Mouse (Mus musculus) MEL (cell line): ENCODE results near the gene Wscd1. TPM values are rescaled to one million over a fixed set of nuclear protein-coding genes. Genes with fewer than 3 reads are reported as not detected.

ENCODE experiments used
- DNase-seq: peaks from one replicate; pipeline ENCODE4 v3.0.0; 2011; ENCODE audit warnings: low read depth, low spot score
- H3K27ac ChIP-seq: 2 replicates; pipeline ENCODE4 v1.5.1; 2012; ENCODE audit warnings: low read depth, mild to moderate bottlenecking, control low read depth, low read length, moderate library complexity; ENCODE audit not compliant: control insufficient read depth
- H3K27me3 ChIP-seq, 2 experiments: fragments of 150-350 bp in 1 of 2; sonication (generic) in 1 of 2; 2 replicates each; pipeline ENCODE4 v1.6.1; 2012; ENCODE audit warnings: low read length in 2 of 2, mild to moderate bottlenecking in 2 of 2, improper control_type of control experiment in 1 of 2, moderate library complexity in 1 of 2; ENCODE audit not compliant: insufficient read depth in 2 of 2, control insufficient read depth in 1 of 2
- H3K36me3 ChIP-seq, 2 experiments: 2 replicates each; pipeline ENCODE4 v1.6.1; 2012 to 2014; ENCODE audit warnings: low read length in 2 of 2, improper control_type of control experiment in 1 of 2, inconsistent platforms in 1 of 2, mild to moderate bottlenecking in 1 of 2; ENCODE audit not compliant: insufficient read depth in 2 of 2, control insufficient read depth in 1 of 2
- H3K4me1 ChIP-seq, 2 experiments: fragments of 150-350 bp in 1 of 2; sonication (generic) in 1 of 2; 2 replicates each; pipeline ENCODE4 v1.6.1; 2012; ENCODE audit warnings: low read length in 2 of 2, improper control_type of control experiment in 1 of 2, mild to moderate bottlenecking in 1 of 2; ENCODE audit not compliant: insufficient read depth in 2 of 2, control insufficient read depth in 1 of 2
- H3K4me3 ChIP-seq, 2 experiments: fragments of 150-350 bp in 1 of 2; sonication (generic) in 1 of 2; 2 replicates each; pipeline ENCODE4 v1.5.1; 2012; ENCODE audit warnings: low read depth in 2 of 2, low read length in 2 of 2, mild to moderate bottlenecking in 2 of 2, moderate library complexity in 2 of 2, control low read depth in 1 of 2, improper control_type of control experiment in 1 of 2; ENCODE audit not compliant: control insufficient read depth in 1 of 2, insufficient read depth in 1 of 2
- H3K79me2 ChIP-seq: 2 replicates; pipeline ENCODE4 v1.6.1; 2012; ENCODE audit warnings: mild to moderate bottlenecking, low read length, moderate library complexity; ENCODE audit not compliant: control insufficient read depth, poor library complexity, insufficient read depth
- H3K9ac ChIP-seq: 2 replicates; pipeline ENCODE4 v1.6.1; 2012; ENCODE audit warnings: low read depth, mild to moderate bottlenecking, control low read depth, low read length, moderate library complexity; ENCODE audit not compliant: control insufficient read depth, poor library complexity, severe bottlenecking
- H3K9me3 ChIP-seq: fragments of 150-350 bp; sonication (generic); replicated peaks from 2 replicates; pipeline ENCODE4 v1.6.1; 2012; ENCODE audit warnings: mild to moderate bottlenecking, low read length, improper control_type of control experiment, moderate library complexity; ENCODE audit not compliant: insufficient read depth
- BHLHE40 ChIP-seq: IDR thresholded peaks from 2 replicates; pipeline ENCODE4 v1.6.1; 2012; ENCODE audit warnings: low read depth, mild to moderate bottlenecking, inconsistent platforms, low read length, improper control_type of control experiment, borderline replicate concordance
- CHD1 ChIP-seq: IDR thresholded peaks from 2 replicates; pipeline ENCODE4 v1.6.1; 2012; ENCODE audit warnings: low read depth, mild to moderate bottlenecking, inconsistent platforms, low read length, improper control_type of control experiment
- CTCF ChIP-seq, 3 experiments: IDR thresholded peaks in 2 of 3; conservative IDR thresholded peaks in 1 of 3; 2 replicates each; pipeline ENCODE4 v1.5.1; 2011 to 2012; ENCODE audit warnings: low read length in 3 of 3, low read depth in 2 of 3, mild to moderate bottlenecking in 2 of 3, improper control_type of control experiment in 1 of 3, inconsistent platforms in 1 of 3, mixed read lengths in 1 of 3, moderate library complexity in 1 of 3; ENCODE audit not compliant: control insufficient read depth in 1 of 3, insufficient read depth in 1 of 3, poor library complexity in 1 of 3, severe bottlenecking in 1 of 3
- E2F4 ChIP-seq: IDR thresholded peaks from 2 replicates; pipeline ENCODE4 v1.6.1; 2011; ENCODE audit warnings: low read depth, low read length, improper control_type of control experiment, borderline replicate concordance
- ELF1 ChIP-seq: IDR thresholded peaks from 2 replicates; pipeline ENCODE4 v1.6.1; 2014; ENCODE audit warnings: low read depth, mild to moderate bottlenecking, inconsistent platforms, low read length, improper control_type of control experiment, moderate library complexity
- GATA1 ChIP-seq: IDR thresholded peaks from 2 replicates; pipeline ENCODE4 v1.6.1; 2011; ENCODE audit warnings: low read depth, low read length, improper control_type of control experiment
- HCFC1 ChIP-seq: IDR thresholded peaks from 2 replicates; pipeline ENCODE4 v1.6.1; 2012; ENCODE audit warnings: low read depth, mild to moderate bottlenecking, inconsistent platforms, low read length, improper control_type of control experiment, moderate library complexity
- JUND ChIP-seq: IDR thresholded peaks from 2 replicates; pipeline ENCODE4 v1.6.1; 2011; ENCODE audit warnings: low read depth, mild to moderate bottlenecking, improper control_type of control experiment, low read length
- KAT2A ChIP-seq: conservative IDR thresholded peaks from 2 replicates; pipeline ENCODE4 v1.6.1; 2012; ENCODE audit warnings: low read depth, low read length, improper control_type of control experiment, inconsistent platforms
- MAFK ChIP-seq: IDR thresholded peaks from 2 replicates; pipeline ENCODE4 v1.6.1; 2011; ENCODE audit warnings: low read depth, mild to moderate bottlenecking, low read length, improper control_type of control experiment, borderline replicate concordance
- MAX ChIP-seq: IDR thresholded peaks from 2 replicates; pipeline ENCODE4 v1.6.1; 2011; ENCODE audit warnings: low read length, improper control_type of control experiment
- MAZ ChIP-seq: IDR thresholded peaks from 2 replicates; pipeline ENCODE4 v1.6.1; 2012; ENCODE audit warnings: low read depth, mild to moderate bottlenecking, inconsistent platforms, low read length, improper control_type of control experiment
- MXI1 ChIP-seq: IDR thresholded peaks from 2 replicates; pipeline ENCODE4 v1.6.1; 2011; ENCODE audit warnings: mild to moderate bottlenecking, low read depth, low read length, improper control_type of control experiment
- MYB ChIP-seq: IDR thresholded peaks from 2 replicates; pipeline ENCODE4 v1.6.1; 2011; ENCODE audit warnings: mild to moderate bottlenecking, low read depth, low read length, improper control_type of control experiment
- MYC ChIP-seq: IDR thresholded peaks from 2 replicates; pipeline ENCODE4 v1.6.1; 2011; ENCODE audit warnings: low read depth, mild to moderate bottlenecking, low read length, improper control_type of control experiment, moderate library complexity
- NELFE ChIP-seq: IDR thresholded peaks from 2 replicates; pipeline ENCODE4 v1.6.1; 2011; ENCODE audit warnings: low read depth, low read length, improper control_type of control experiment
- NRF1 ChIP-seq: IDR thresholded peaks from 2 replicates; pipeline ENCODE4 v1.6.1; 2014; ENCODE audit warnings: low read depth, mild to moderate bottlenecking, inconsistent platforms, low read length, improper control_type of control experiment, moderate library complexity; ENCODE audit not compliant: poor library complexity, insufficient read depth, severe bottlenecking
- POLR2AphosphoS2 ChIP-seq: IDR thresholded peaks from 2 replicates; pipeline ENCODE4 v1.6.1; 2011; ENCODE audit warnings: low read length, improper control_type of control experiment
- POLR2AphosphoS5 ChIP-seq: IDR thresholded peaks from 2 replicates; pipeline ENCODE4 v1.6.1; 2012; ENCODE audit warnings: low read depth, borderline replicate concordance, mild to moderate bottlenecking, inconsistent platforms, low read length, moderate library complexity, mixed read lengths
- RAD21 ChIP-seq: IDR thresholded peaks from 2 replicates; pipeline ENCODE4 v1.6.1; 2011; ENCODE audit warnings: mild to moderate bottlenecking, low read depth, low read length, improper control_type of control experiment
- SIN3A ChIP-seq: IDR thresholded peaks from 2 replicates; pipeline ENCODE4 v1.6.1; 2012; ENCODE audit warnings: low read length, improper control_type of control experiment, inconsistent platforms
- SMC3 ChIP-seq: IDR thresholded peaks from 2 replicates; pipeline ENCODE4 v1.6.1; 2011; ENCODE audit warnings: low read depth, low read length, improper control_type of control experiment
- TBP ChIP-seq: IDR thresholded peaks from 2 replicates; pipeline ENCODE4 v1.8.0; 2011; ENCODE audit warnings: low read depth, low read length, improper control_type of control experiment
- TCF12 ChIP-seq: IDR thresholded peaks from 2 replicates; pipeline ENCODE4 v1.6.1; 2014; ENCODE audit warnings: low read depth, mild to moderate bottlenecking, inconsistent platforms, low read length, improper control_type of control experiment, moderate library complexity
- USF1 ChIP-seq: IDR thresholded peaks from 2 replicates; pipeline ENCODE4 v1.6.1; 2014; ENCODE audit warnings: low read depth, mild to moderate bottlenecking, inconsistent platforms, low read length, improper control_type of control experiment, moderate library complexity
- USF2 ChIP-seq, 2 experiments: IDR thresholded peaks; 2 replicates each; pipeline ENCODE4 v1.6.1; 2011 to 2012; ENCODE audit warnings: improper control_type of control experiment in 2 of 2, low read length in 2 of 2, borderline replicate concordance in 1 of 2, inconsistent platforms in 1 of 2, low read depth in 1 of 2, mild to moderate bottlenecking in 1 of 2; ENCODE audit not compliant: insufficient read depth in 1 of 2
- ZC3H11A ChIP-seq: IDR thresholded peaks from 2 replicates; pipeline ENCODE4 v1.6.1; 2012; ENCODE audit warnings: low read depth, mild to moderate bottlenecking, inconsistent platforms, low read length, improper control_type of control experiment
- ZKSCAN1 ChIP-seq: IDR thresholded peaks from 2 replicates; pipeline ENCODE4 v1.6.1; 2012; ENCODE audit warnings: low read depth, mild to moderate bottlenecking, inconsistent platforms, low read length, improper control_type of control experiment, moderate library complexity
- ZMIZ1 ChIP-seq: IDR thresholded peaks from 2 replicates; pipeline ENCODE4 v1.6.1; 2012; ENCODE audit warnings: low read depth, mild to moderate bottlenecking, inconsistent platforms, low read length, improper control_type of control experiment, moderate library complexity
- polyA plus RNA-seq, 2 experiments: library from polyadenylated mRNA; stranded (reverse) in 1 of 2; unstranded in 1 of 2; fragments of >175 nt in 1 of 2; fragments of >200 nt in 1 of 2; gene quantifications; 2 replicates each; pipeline versions ENCODE4 v1.2.1 to v1.2.4; 2012; ENCODE audit warnings: low replicate concordance in 2 of 2, low read depth in 1 of 2; ENCODE audit not compliant: insufficient read length in 2 of 2, insufficient read depth in 1 of 2, missing spikeins in 1 of 2
- total RNA-seq: library from RNA; depleted of rRNA; stranded (reverse); fragments of 300-350 nt; gene quantifications from 2 replicates; pipeline ENCODE4 v1.2.3, GENCODE M21; 2012

Wscd1 gene
- total and polyA plus RNA-seq, 3 experiments, result not detected

- Histone ChIP-seq H3K9me3 (no peaks in the 10 kb centered on the region), H3K27me3 (no peaks in the 10 kb centered on the region), H3K79me2 (no peaks in the 10 kb centered on the region), H3K9ac (no peak overlapping the region), H3K4me3 (no peak overlapping the region), H3K36me3 (no peaks in the 10 kb centered on the region), H3K4me1 (no peaks in the 10 kb centered on the region), H3K27ac (no peak overlapping the region)
- DNase-seq, result no peak
- no peak for TF ChIP-seq E2F4
Observed at GRCm38 (mm10) chr11:71808521-71808920, 58.8 kb downstream of the Wscd1 start.

- DNase-seq, result no peak
- no peaks in the 10 kb centered on the region for H3K27me3 ChIP-seq
Observed at GRCm38 (mm10) chr11:71811828-71812227, 62.1 kb downstream of the Wscd1 start.

DNA sequence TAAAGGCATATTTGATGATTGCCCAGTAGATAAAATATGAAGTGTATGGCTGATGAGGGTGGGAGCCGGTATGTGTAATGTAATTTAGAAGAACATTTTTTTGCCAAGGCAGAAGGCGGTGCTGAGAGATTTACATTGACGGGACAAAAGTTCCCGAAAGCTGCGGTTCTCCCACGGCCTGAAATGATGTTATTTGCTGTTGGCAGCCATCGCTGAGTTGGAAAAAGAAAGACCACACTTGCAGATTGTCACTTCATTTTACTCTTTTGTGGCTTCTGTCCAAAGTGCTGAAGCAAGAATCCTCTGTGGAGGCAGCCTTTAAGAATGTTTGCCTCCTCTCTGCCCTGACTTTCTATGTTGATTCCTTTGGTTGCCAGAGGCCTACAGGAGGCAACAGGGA is 63.2 kb downstream of the Wscd1 start:
- Histone ChIP-seq H3K27me3 (no peaks in the 10 kb centered on the region), H3K4me1 (no peaks in the 10 kb centered on the region), H3K9ac (no peak overlapping the region), H3K36me3 (no peaks in the 10 kb centered on the region), H3K79me2 (no peaks in the 10 kb centered on the region), H3K4me3 (no peak overlapping the region), H3K9me3 (no peaks in the 10 kb centered on the region), H3K27ac (no peak overlapping the region)
- TF ChIP-seq USF2 (IDR thresholded peaks at IDR 0.05; ENCODE audit: borderline replicate concordance in 1 of 2, insufficient read depth in 1 of 2, low read depth in 1 of 2, low read length in 2 of 2), result no peak
- no peak for TF ChIP-seq POLR2AphosphoS5
- no peak for TF ChIP-seq MXI1
- no peak for TF ChIP-seq ZC3H11A
- TF ChIP-seq SIN3A, result no peak
- no peak for TF ChIP-seq TBP
- no peak for TF ChIP-seq CHD1
- no peak for TF ChIP-seq MAZ
- no peak for TF ChIP-seq MAX
- TF ChIP-seq MYB, result no peak
- TF ChIP-seq NRF1, result no peak
- TF ChIP-seq TCF12, result no peak
- TF ChIP-seq MYC, result no peak
- TF ChIP-seq ELF1, result no peak
- no peak for TF ChIP-seq ZKSCAN1
- no peak for TF ChIP-seq POLR2AphosphoS2
- no peak for TF ChIP-seq BHLHE40
- TF ChIP-seq MAFK, result no peak
- TF ChIP-seq USF1, result no peak
- TF ChIP-seq RAD21, result no peak
- no peak for DNase-seq

More at GRCm38 (mm10) chr11:71811828-71812227, 62.1 kb downstream of the Wscd1 start:
- Histone ChIP-seq H3K9me3 (no peaks in the 10 kb centered on the region), H3K36me3 (no peaks in the 10 kb centered on the region), H3K27ac (no peak overlapping the region), H3K79me2 (no peaks in the 10 kb centered on the region), H3K4me1 (no peaks in the 10 kb centered on the region), H3K9ac (no peak overlapping the region), H3K4me3 (no peak overlapping the region)
- no peak for TF ChIP-seq CTCF (IDR thresholded peaks at IDR 0.05 in 2 of 3, conservative IDR thresholded peaks at IDR 0.05 in 1 of 3; ENCODE audit: control insufficient read depth in 1 of 3, insufficient read depth in 1 of 3, low read depth in 2 of 3, low read length in 3 of 3, poor library complexity in 1 of 3, severe bottlenecking in 1 of 3)
- TF ChIP-seq MAX, result no peak
- TF ChIP-seq NELFE, result no peak
- no peak for TF ChIP-seq ELF1
- no peak for TF ChIP-seq ZKSCAN1
- TF ChIP-seq SMC3, result no peak
- TF ChIP-seq ZMIZ1, result no peak
- no peak for TF ChIP-seq KAT2A
- no peak for TF ChIP-seq HCFC1
- no peak for TF ChIP-seq MYC
- no peak for TF ChIP-seq JUND
- no peak for TF ChIP-seq NRF1
- TF ChIP-seq BHLHE40, result no peak
- no peak for TF ChIP-seq GATA1
